Comparison of ENCODE assay signal across 8 mouse cellular contexts in genomic region chr8:122666338-122666764, GRCm38 (mm10). TPM values are rescaled to one million over a fixed set of nuclear protein-coding genes. Genes with fewer than 3 reads are reported as not detected.
DNase-seq lines count a peak whose midpoint lies in the region; ATAC-seq and TF ChIP-seq lines count a peak whose summit lies in the region.

No protein-coding gene starts in this region.

- no peaks in the 10 kb centered on the region for H3K27me3 ChIP-seq in stomach, embryonic 14.5 days (ENCODE audit: control insufficient read depth, insufficient read depth, low read length)
- no peaks in the 10 kb centered on the region for H3K27me3 ChIP-seq in stomach, postnatal 0 days (ENCODE audit: control insufficient read depth, insufficient read depth, low read length)
- H3K27me3 ChIP-seq in embryonic facial prominence, embryonic 14.5 days (replicated peaks; ENCODE audit: control insufficient read depth, insufficient read depth, low read length), result peaks cover 4% of the 10 kb centered on the region; the same call in 1 of the 2 replicates
- H3K27me3 ChIP-seq in hindbrain, embryonic 13.5 days, result no peaks in the 10 kb centered on the region
- peaks cover 28% of the 10 kb centered on the region for H3K27me3 ChIP-seq in liver, embryonic 13.5 days

- H3K27ac ChIP-seq in stomach, embryonic 14.5 days (ENCODE audit: low read length), result 0 out of 2 replicates have a peak overlapping the region, but pooled peaks have one; percentile 21
- no peak overlapping the region for H3K27ac ChIP-seq in stomach, postnatal 0 days (replicated peaks)
- H3K27ac ChIP-seq in embryonic facial prominence, embryonic 14.5 days (replicated peaks; ENCODE audit: low read depth, low read length), result peak overlapping the region; percentile 75; the same call in 1 of the 2 replicates
- peak overlapping the region; percentile 85 for H3K27ac ChIP-seq in hindbrain, embryonic 13.5 days
- peak overlapping the region; percentile 75 for H3K27ac ChIP-seq in liver, embryonic 13.5 days

- no peak for TF ChIP-seq EP300 in stomach, postnatal 0 days (optimal IDR thresholded peaks at IDR 0.05)

- H3K4me3 ChIP-seq in stomach, embryonic 14.5 days (ENCODE audit: low read depth, low read length), result no peak overlapping the region
- no peak overlapping the region for H3K4me3 ChIP-seq in stomach, postnatal 0 days (ENCODE audit: low read depth, low read length)
- H3K4me3 ChIP-seq in embryonic facial prominence, embryonic 14.5 days (ENCODE audit: low read depth, low read length), result no peak overlapping the region
- no peak overlapping the region for H3K4me3 ChIP-seq in hindbrain, embryonic 13.5 days
- peak overlapping the region; percentile 37 for H3K4me3 ChIP-seq in liver, embryonic 13.5 days (replicated peaks)

- no peak for DNase-seq in stomach, postnatal 0 days (ENCODE audit: low spot score)
- DNase-seq in embryonic facial prominence, embryonic 14.5 days (ENCODE audit: low spot score), result no peak
- peak; percentile 88 for DNase-seq in liver, embryonic 13.5 days
- DNase-seq in spleen, postnatal 10 days (ENCODE audit: low spot score in 2 of 2), result peak; percentile 58 to 66
- DNase-seq in thymus, postnatal 4 days, result no peak
- no peak for DNase-seq in cerebellum, postnatal 36 days

- no peak overlapping the region for H3K4me2 ChIP-seq in stomach, embryonic 14.5 days (replicated peaks; ENCODE audit: low read depth, low read length)
- H3K4me2 ChIP-seq in stomach, postnatal 0 days (replicated peaks; ENCODE audit: low read depth), result no peak overlapping the region
- H3K4me2 ChIP-seq in embryonic facial prominence, embryonic 14.5 days (ENCODE audit: low read depth, low read length), result no peak overlapping the region
- H3K4me2 ChIP-seq in hindbrain, embryonic 13.5 days, result peak overlapping the region; percentile 38
- peak overlapping the region; percentile 65 for H3K4me2 ChIP-seq in liver, embryonic 13.5 days

- H3K4me1 ChIP-seq in stomach, embryonic 14.5 days (ENCODE audit: control insufficient read depth, insufficient read depth, low read length), result peaks cover 29% of the 10 kb centered on the region
- H3K4me1 ChIP-seq in stomach, postnatal 0 days (replicated peaks; ENCODE audit: control insufficient read depth, insufficient read depth), result peaks cover 8% of the 10 kb centered on the region
- H3K4me1 ChIP-seq in embryonic facial prominence, embryonic 14.5 days (ENCODE audit: control insufficient read depth, insufficient read depth, low read length), result peaks cover 38% of the 10 kb centered on the region
- H3K4me1 ChIP-seq in hindbrain, embryonic 13.5 days (replicated peaks), result peaks cover 100% of the 10 kb centered on the region
- H3K4me1 ChIP-seq in liver, embryonic 13.5 days (replicated peaks), result peaks cover 81% of the 10 kb centered on the region

- H3K9ac ChIP-seq in stomach, embryonic 14.5 days (replicated peaks; ENCODE audit: low read depth, low read length), result no peak overlapping the region
- no peak overlapping the region for H3K9ac ChIP-seq in stomach, postnatal 0 days (ENCODE audit: low read length)
- H3K9ac ChIP-seq in embryonic facial prominence, embryonic 14.5 days (ENCODE audit: low read depth, low read length), result no peak overlapping the region
- H3K9ac ChIP-seq in hindbrain, embryonic 13.5 days, result peak overlapping the region; percentile 53
- peak overlapping the region; percentile 59 for H3K9ac ChIP-seq in liver, embryonic 13.5 days

- 0 out of 2 replicates have a peak, but pooled peaks have one; percentile 28 for ATAC-seq in stomach, embryonic 14.5 days (ENCODE audit: insufficient number of reproducible peaks, insufficient read depth, low FRiP score, low read depth)
- ATAC-seq in stomach, postnatal 0 days (ENCODE audit: low FRiP score, low TSS enrichment), result no peak
- no peak for ATAC-seq in embryonic facial prominence, embryonic 14.5 days (ENCODE audit: low read depth)
- no peak for ATAC-seq in hindbrain, embryonic 13.5 days (ENCODE audit: low FRiP score)
- peak; percentile 90 for ATAC-seq in liver, embryonic 13.5 days (ENCODE audit: low read depth)

- no peaks in the 10 kb centered on the region for H3K9me3 ChIP-seq in stomach, embryonic 14.5 days (ENCODE audit: control insufficient read depth, low read depth, low read length)
- H3K9me3 ChIP-seq in stomach, postnatal 0 days (ENCODE audit: control insufficient read depth, low read length), result no peaks in the 10 kb centered on the region
- no peaks in the 10 kb centered on the region for H3K9me3 ChIP-seq in embryonic facial prominence, embryonic 14.5 days (ENCODE audit: control insufficient read depth, low read length)
- H3K9me3 ChIP-seq in hindbrain, embryonic 13.5 days, result no peaks in the 10 kb centered on the region
- H3K9me3 ChIP-seq in liver, embryonic 13.5 days (replicated peaks), result no peaks in the 10 kb centered on the region

- TF ChIP-seq CTCF in stomach, postnatal 0 days (IDR thresholded peaks at IDR 0.05; ENCODE audit: low read depth), result no peak

- 41% methylated on average over 8 of the region's 9 CpGs for WGBS in stomach, embryonic 14.5 days
- 38% methylated on average over 9 of the region's 9 CpGs for WGBS in stomach, postnatal 0 days
- 32% methylated on average over 7 of the region's 9 CpGs for WGBS in embryonic facial prominence, embryonic 14.5 days
- WGBS in hindbrain, embryonic 13.5 days, result 48% methylated on average over 9 of the region's 9 CpGs
- 10% methylated on average over 9 of the region's 9 CpGs for WGBS in liver, embryonic 13.5 days (ENCODE audit: insufficient replicate concordance)

- no peaks in the 10 kb centered on the region for H3K36me3 ChIP-seq in stomach, embryonic 14.5 days (ENCODE audit: control insufficient read depth, insufficient read depth, low read length)
- H3K36me3 ChIP-seq in stomach, postnatal 0 days (ENCODE audit: control insufficient read depth, insufficient read depth, low read length), result no peaks in the 10 kb centered on the region
- H3K36me3 ChIP-seq in embryonic facial prominence, embryonic 14.5 days (ENCODE audit: control insufficient read depth, insufficient read depth, low read length), result no peaks in the 10 kb centered on the region
- H3K36me3 ChIP-seq in hindbrain, embryonic 13.5 days, result peaks cover 3% of the 10 kb centered on the region; the same call in 1 of the 2 replicates
- peaks cover 13% of the 10 kb centered on the region; the same call in 1 of the 2 replicates for H3K36me3 ChIP-seq in liver, embryonic 13.5 days

RNA-seq across cellular contexts. Expression of gene Cbfa2t3, which starts 32.6 kb away (rescaled TPM):
- 4.1 and 4.4 TPM in 2 replicates for polyA plus RNA-seq in stomach, embryonic 14.5 days (2014; fragmentation: Nextera tagmentation; extraction: Ambion mirVana)
- polyA plus RNA-seq in stomach, postnatal 0 days (2015; fragmentation: Nextera tagmentation; extraction: Ambion mirVana), result 1.8 and 2.4 TPM in 2 replicates
- 7.2 and 8.1 TPM in 2 replicates for polyA plus RNA-seq in embryonic facial prominence, embryonic 14.5 days (2014; fragmentation: Nextera tagmentation; extraction: Ambion mirVana)
- 27.2 and 30.2 TPM in 2 replicates for polyA plus RNA-seq in hindbrain, embryonic 13.5 days (2015; fragmentation: Nextera tagmentation; extraction: Ambion mirVana)
- 4.5 and 5.7 TPM in 2 replicates for polyA plus RNA-seq in liver, embryonic 13.5 days (2015; fragmentation: Nextera tagmentation; extraction: Ambion mirVana)

RNA-seq across cellular contexts. Expression of gene Pabpn1l, which starts 43.8 kb away (rescaled TPM):
- polyA plus RNA-seq in stomach, embryonic 14.5 days (2014; fragmentation: Nextera tagmentation; extraction: Ambion mirVana), result not detected in 2 replicates
- polyA plus RNA-seq in stomach, postnatal 0 days (2015; fragmentation: Nextera tagmentation; extraction: Ambion mirVana), result 0.08 TPM in 1 of 2 replicates, not detected in the other
- 0.35 TPM in 1 of 2 replicates, not detected in the other for polyA plus RNA-seq in embryonic facial prominence, embryonic 14.5 days (2014; fragmentation: Nextera tagmentation; extraction: Ambion mirVana)
- not detected in 2 replicates for polyA plus RNA-seq in hindbrain, embryonic 13.5 days (2015; fragmentation: Nextera tagmentation; extraction: Ambion mirVana)
- polyA plus RNA-seq in liver, embryonic 13.5 days (2015; fragmentation: Nextera tagmentation; extraction: Ambion mirVana), result not detected in 2 replicates

RNA-seq across cellular contexts. Expression of gene Trappc2l, which starts 54.9 kb away (rescaled TPM):
- 55.9 and 66.9 TPM in 2 replicates for polyA plus RNA-seq in stomach, embryonic 14.5 days (2014; fragmentation: Nextera tagmentation; extraction: Ambion mirVana)
- polyA plus RNA-seq in stomach, postnatal 0 days (2015; fragmentation: Nextera tagmentation; extraction: Ambion mirVana), result 48.0 and 49.5 TPM in 2 replicates
- polyA plus RNA-seq in embryonic facial prominence, embryonic 14.5 days (2014; fragmentation: Nextera tagmentation; extraction: Ambion mirVana), result 66.7 and 74.5 TPM in 2 replicates
- polyA plus RNA-seq in hindbrain, embryonic 13.5 days (2015; fragmentation: Nextera tagmentation; extraction: Ambion mirVana), result 98.9 and 101 TPM in 2 replicates
- polyA plus RNA-seq in liver, embryonic 13.5 days (2015; fragmentation: Nextera tagmentation; extraction: Ambion mirVana), result 23.2 and 26.7 TPM in 2 replicates

RNA-seq across cellular contexts. Expression of gene Galns, which starts 55.1 kb away (rescaled TPM):
- 12.6 and 14.6 TPM in 2 replicates for polyA plus RNA-seq in stomach, embryonic 14.5 days (2014; fragmentation: Nextera tagmentation; extraction: Ambion mirVana)
- 8.2 TPM in 2 replicates for polyA plus RNA-seq in stomach, postnatal 0 days (2015; fragmentation: Nextera tagmentation; extraction: Ambion mirVana)
- 13.1 TPM in 2 replicates for polyA plus RNA-seq in embryonic facial prominence, embryonic 14.5 days (2014; fragmentation: Nextera tagmentation; extraction: Ambion mirVana)
- polyA plus RNA-seq in hindbrain, embryonic 13.5 days (2015; fragmentation: Nextera tagmentation; extraction: Ambion mirVana), result 5.4 and 6.1 TPM in 2 replicates
- polyA plus RNA-seq in liver, embryonic 13.5 days (2015; fragmentation: Nextera tagmentation; extraction: Ambion mirVana), result 4.0 and 4.4 TPM in 2 replicates

Comparison
In these comparisons a context has a peak if more than half of its experiments do, and no peak if none do; other contexts are left out.
1. ATAC-seq: peak in stomach, embryonic 14.5 days (single experiment) and liver, embryonic 13.5 days (single experiment); none in stomach, postnatal 0 days (single experiment), embryonic facial prominence, embryonic 14.5 days (single experiment) and hindbrain, embryonic 13.5 days (single experiment).
2. H3K4me2 ChIP-seq: peak in hindbrain, embryonic 13.5 days (single experiment) and liver, embryonic 13.5 days (single experiment); none in stomach, embryonic 14.5 days (single experiment), stomach, postnatal 0 days (single experiment) and embryonic facial prominence, embryonic 14.5 days (single experiment).
3. H3K9ac ChIP-seq: peak in hindbrain, embryonic 13.5 days (single experiment) and liver, embryonic 13.5 days (single experiment); none in stomach, embryonic 14.5 days (single experiment), stomach, postnatal 0 days (single experiment) and embryonic facial prominence, embryonic 14.5 days (single experiment).
4. DNase-seq: peak in liver, embryonic 13.5 days (single experiment) and spleen, postnatal 10 days (2 of 2); none in stomach, postnatal 0 days (single experiment), embryonic facial prominence, embryonic 14.5 days (single experiment), thymus, postnatal 4 days (single experiment) and cerebellum, postnatal 36 days (0 of 2).